Mouse (Mus musculus): ENCODE results near the gene Mical2. TPM values are rescaled to one million over a fixed set of nuclear protein-coding genes. Genes with fewer than 3 reads are reported as not detected.

Mical2 gene
- total RNA-seq, 2 experiments from 2014 or later: 667 to 694 TPM

DNA sequence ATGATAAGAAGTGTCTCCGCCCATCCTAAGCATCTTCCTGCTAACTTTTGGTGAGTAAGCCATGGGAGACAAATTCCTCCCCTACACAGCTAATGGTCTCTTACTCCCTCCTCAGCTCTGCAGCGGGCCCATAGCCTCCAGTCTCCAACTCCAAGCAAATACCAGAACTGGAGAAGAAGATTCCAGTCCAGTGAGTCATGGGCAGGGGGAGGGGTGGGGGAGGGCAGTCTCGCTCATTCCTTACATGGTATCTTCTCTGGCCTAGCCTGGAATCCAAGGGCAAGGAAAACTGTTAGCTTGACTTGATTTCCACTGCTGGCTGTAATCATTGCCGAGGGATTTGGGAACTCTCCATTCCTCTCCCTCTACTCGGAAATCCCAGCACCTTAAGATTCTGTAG is 150.2 kb downstream of the Mical2 start:
- DNase-seq (ENCODE audit: low spot score in 2 of 2): no peak
- TF ChIP-seq CTCF (conservative IDR thresholded peaks at IDR 0.05): no peak
- H3K4me3 ChIP-seq: no peak overlapping the region
- H3K27ac ChIP-seq: no peak overlapping the region

DNA sequence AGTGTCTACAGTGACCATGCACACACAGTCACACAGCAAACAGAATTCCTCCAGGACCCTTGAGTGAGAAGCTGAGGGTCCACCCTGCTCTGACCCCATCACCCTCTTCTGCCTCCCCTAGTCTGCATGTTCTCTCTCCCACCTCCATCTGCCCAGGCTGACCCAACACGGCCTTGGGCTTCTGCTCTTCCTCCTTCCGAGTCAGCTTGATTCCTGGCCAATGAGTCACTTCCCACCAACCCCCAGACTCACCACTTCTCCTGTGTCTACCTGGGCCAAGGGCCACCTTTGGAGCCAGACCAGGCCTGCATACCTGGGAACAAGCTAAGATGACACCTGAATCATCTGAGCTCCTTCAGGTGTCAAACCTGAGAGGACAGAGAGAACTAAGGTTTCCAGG is 151.0 kb downstream of the Mical2 start:
- DNase-seq (ENCODE audit: low spot score in 2 of 2): no peak
- no peak for TF ChIP-seq CTCF (conservative IDR thresholded peaks at IDR 0.05)
- Histone ChIP-seq H3K4me3 (no peak overlapping the region), H3K27ac (no peak overlapping the region)

DNA sequence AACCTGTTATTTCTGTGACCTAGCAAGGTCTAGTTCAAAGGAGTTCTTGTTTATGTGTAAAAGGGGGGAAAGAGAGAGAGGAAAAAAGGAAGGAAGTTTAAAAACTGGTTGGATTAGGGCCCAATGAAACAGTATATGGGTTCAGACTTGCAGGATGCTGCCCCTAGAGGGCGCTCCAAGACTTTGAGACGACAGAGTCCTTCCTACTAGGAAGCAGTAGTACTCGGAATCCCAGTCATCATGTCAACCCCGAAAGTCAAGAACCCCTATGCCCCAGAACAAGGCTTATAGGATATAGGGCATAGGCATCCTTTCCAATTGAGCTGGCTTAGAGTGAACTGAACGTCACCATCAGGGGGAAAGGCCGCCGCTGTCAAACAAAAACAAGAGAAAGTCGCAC is 151.7 kb downstream of the Mical2 start:
- Histone ChIP-seq H3K27ac (no peak overlapping the region), H3K4me3 (no peak overlapping the region)
- TF ChIP-seq CTCF (conservative IDR thresholded peaks at IDR 0.05): peak; percentile 93
- peak; percentile 75 to 84 for DNase-seq (ENCODE audit: low spot score in 2 of 2)

GRCm38 (mm10) chr7:112378056-112378455 is 152.4 kb downstream of the Mical2 start:
- Histone ChIP-seq H3K27ac (peak overlapping the region; percentile 32; the same call in 1 of the 2 replicates), H3K4me3 (no peak overlapping the region)
- no peak for DNase-seq (ENCODE audit: low spot score in 2 of 2)
- no peak for TF ChIP-seq CTCF (conservative IDR thresholded peaks at IDR 0.05)

DNA sequence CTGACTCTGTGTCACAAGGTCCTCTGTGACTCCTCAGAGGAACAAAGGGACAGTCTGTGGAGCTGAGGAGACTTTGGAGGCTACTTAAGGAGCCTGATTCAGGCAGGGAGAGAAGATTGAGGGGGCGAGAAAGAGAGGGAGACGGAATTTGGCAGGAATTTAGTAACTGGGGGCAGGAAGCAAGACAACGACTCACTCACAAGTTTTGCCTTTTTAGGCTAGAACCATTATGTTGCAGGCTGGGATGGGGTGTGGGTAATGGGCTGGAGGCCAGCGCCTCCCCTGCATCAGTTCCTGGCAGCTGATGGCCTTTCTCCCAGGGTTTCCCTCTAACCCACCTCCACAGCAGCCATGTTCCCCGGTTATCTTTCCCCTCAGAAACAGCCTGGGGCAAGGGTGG is 152.8 kb downstream of the Mical2 start:
- Histone ChIP-seq H3K4me3 (no peak overlapping the region), H3K27ac (peak overlapping the region; percentile 32; the same call in 1 of the 2 replicates)
- TF ChIP-seq CTCF (conservative IDR thresholded peaks at IDR 0.05): no peak
- DNase-seq (ENCODE audit: low spot score in 2 of 2): peak; percentile 65 to 85

DNA sequence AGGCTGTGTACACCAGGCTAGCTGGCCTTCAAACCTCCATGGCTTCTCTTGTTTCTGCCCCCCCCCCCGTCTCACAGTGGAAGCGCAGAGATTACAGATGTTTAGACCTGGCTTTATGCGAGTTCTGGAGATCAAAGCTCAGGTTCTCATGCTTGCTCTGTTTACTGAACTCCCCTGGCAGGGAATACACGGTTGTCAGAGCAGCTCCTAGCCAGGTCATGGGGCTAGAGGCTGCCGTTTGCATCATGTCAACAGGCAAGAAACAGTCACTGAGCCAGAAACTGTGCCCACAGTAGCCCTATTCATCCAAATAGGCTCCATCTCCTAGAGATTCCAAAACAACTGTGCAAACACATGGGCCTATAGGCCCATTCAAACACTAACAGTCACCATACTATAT is 160.9 kb downstream of the Mical2 start:
- no peak for TF ChIP-seq CTCF (conservative IDR thresholded peaks at IDR 0.05)
- no peak overlapping the region for H3K27ac ChIP-seq
- H3K4me3 ChIP-seq: no peak overlapping the region
- no peak for DNase-seq (ENCODE audit: low spot score in 2 of 2)

GRCm38 (mm10) chr7:112387876-112388275 is 162.2 kb downstream of the Mical2 start:
- no peak overlapping the region for H3K4me3 ChIP-seq
- TF ChIP-seq CTCF (conservative IDR thresholded peaks at IDR 0.05): no peak
- no peak for DNase-seq (ENCODE audit: low spot score in 2 of 2)

GRCm38 (mm10) chr7:112388363-112388875 is 162.8 kb downstream of the Mical2 start:
- TF ChIP-seq CTCF (conservative IDR thresholded peaks at IDR 0.05): no peak
- DNase-seq (ENCODE audit: low spot score in 2 of 2): no peak
- Histone ChIP-seq H3K27ac (no peak overlapping the region), H3K4me3 (no peak overlapping the region)

More at GRCm38 (mm10) chr7:112387876-112388275, 162.2 kb downstream of the Mical2 start:
- no peak overlapping the region for H3K27ac ChIP-seq

DNA sequence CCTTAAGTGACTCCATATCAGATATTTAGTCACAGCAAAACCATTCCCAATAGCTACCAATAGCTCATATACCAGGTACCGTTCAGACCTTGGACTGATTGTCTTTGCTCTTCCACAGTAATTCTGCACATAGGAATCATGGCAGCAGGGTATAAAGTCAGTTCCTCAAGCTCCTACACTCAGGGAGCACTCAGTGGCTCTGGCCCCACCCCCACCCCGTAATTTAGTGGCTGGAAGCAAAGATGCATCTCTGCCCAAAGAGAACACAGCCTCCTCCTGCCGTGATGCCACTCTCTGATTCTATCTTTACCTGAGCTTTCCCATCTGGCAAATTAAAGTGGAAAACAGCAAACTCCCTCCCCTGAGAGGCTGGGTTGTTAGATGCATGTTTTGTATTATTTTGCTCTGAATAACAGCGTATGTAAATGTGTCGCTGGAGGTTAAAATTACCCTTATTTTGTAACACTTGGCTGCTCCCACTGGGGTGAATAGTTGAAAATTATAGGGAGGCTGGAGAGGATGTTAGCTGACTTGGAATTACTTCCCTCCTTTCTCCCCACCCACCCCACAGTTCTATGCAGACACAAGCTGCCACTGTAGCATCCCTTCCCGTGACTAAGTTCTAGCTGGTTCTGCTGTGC is 164.1 kb downstream of the Mical2 start:
- TF ChIP-seq CTCF (conservative IDR thresholded peaks at IDR 0.05): no peak
- Histone ChIP-seq H3K4me3 (no peak overlapping the region), H3K27ac (no peak overlapping the region)
- no peak for DNase-seq (ENCODE audit: low spot score in 2 of 2)

DNA sequence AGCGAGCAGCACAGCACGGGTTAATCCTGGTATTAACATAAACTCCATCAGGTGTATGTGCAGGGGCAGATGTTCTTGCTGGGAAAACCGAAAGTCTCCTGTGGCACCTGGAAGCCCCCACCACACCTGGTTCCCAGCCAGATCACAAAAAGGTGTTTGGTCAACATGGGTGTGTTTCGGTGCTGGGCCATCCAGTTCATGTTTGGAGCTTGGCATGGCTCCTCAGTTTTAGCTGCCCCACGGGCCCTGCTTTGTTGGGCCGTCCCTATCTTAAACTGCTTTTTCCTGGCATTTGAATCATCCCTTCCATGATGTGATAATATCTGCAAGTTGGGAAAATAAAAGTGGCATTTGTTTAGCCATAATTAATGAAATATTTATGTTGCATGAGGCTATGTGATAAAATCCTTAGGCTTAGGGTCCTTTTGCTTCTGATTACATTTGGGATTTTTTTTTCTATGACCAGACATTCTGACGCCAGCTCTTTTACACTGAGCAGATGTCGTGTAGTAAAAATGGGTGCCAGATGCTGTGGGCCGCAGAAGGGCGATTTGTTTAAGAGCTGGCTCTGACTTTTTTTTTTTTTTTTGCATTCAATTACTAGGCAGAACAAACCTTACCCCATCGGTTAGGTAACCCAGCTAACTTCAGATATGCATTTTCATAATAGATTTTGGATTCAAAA is 164.7 kb downstream of the Mical2 start:
- no peak overlapping the region for H3K4me3 ChIP-seq
- TF ChIP-seq CTCF (conservative IDR thresholded peaks at IDR 0.05): no peak
- DNase-seq (ENCODE audit: low spot score in 2 of 2): no peak
- H3K27ac ChIP-seq: no peak overlapping the region

DNA sequence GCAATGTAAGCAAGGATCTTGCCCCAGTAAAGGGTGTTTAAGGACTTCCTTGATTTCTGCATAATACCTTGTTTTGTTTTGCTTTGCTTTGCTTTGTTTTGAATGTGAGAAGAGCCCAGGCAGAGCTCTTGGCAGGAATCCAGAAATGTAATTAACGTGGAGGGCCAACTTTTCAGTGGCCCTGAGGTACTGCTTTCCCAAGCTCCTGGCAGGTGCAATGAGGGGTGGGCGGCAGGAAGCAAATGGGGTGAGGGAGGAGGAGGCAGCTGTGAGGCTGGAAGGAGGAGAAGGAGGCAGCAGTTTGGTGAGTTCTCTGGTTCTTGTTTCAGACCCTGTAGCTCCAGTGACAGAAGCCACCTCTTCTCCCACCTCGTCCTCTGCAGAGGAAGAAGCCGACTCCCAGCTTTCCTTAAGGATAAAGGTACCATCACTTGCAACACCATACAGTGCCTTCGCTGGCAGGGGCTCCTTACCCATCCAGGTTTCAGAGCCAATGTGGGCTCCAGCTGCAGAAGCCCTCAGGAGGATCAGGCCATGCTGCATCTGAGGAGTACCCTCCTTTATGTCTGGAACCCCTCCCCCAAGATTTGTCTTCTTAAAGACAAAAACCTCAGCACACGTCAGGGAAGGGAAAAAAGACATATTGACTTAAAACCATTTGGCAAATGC is 165.4 kb downstream of the Mical2 start:
- no peak for TF ChIP-seq CTCF (conservative IDR thresholded peaks at IDR 0.05)
- DNase-seq (ENCODE audit: low spot score in 2 of 2): no peak
- no peak overlapping the region for H3K4me3 ChIP-seq
- H3K27ac ChIP-seq: no peak overlapping the region

DNA sequence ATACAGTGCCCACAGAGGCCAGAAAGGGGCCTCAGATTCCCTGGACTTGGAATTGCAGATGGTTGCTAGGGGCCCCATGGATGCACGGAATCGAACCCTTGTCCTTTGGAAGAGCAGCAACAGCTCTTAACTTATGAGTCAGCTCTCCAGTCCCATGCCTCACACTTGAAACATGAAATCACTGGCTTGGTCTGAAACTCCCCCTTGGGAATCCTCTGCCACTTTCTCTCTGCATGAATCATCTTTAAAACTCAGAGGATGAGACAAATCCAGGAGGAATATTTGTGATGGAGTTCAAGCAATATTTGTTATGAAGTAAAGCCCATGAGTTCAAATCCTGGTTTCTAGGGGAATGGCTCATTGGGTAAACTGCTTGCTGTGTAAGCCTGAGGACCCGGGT is 172.1 kb downstream of the Mical2 start:
- TF ChIP-seq CTCF (conservative IDR thresholded peaks at IDR 0.05): no peak
- no peak for DNase-seq (ENCODE audit: low spot score in 2 of 2)

DNA sequence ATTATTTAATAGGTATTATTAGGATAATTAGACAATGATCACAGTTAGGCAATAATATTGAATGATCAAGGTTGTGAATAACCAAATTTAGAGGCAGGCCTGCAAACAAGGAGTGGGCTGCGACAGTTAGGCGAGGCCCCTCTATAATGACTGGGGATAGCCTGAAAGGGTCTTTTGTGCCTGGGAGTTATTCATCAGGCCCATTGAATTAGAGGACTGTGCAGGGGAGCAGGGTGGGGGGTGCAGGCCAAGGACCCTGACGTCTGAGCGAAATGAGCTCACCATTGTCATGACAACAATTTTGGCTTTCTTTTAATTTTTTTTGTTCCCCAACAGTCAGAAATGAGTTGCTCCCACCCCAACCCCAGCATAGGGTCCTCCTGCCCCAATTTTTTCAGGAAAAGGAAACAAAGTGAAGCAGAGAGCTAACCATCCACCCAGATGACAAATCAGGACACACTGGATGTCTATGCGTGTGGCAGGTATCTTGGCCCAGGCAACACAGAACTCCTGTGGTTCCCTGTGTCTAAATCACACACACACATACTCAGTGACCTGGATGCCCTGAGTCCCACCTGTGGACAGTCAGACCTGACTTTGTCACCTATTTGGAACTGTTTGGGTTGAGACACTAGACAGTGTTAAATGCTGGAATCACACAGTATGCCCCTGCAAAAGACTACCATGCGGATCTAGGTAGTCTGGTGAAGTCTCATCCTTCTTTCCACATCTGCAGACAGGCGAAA is 173.9 kb downstream of the Mical2 start:
- no peak overlapping the region for H3K4me3 ChIP-seq
- no peak for TF ChIP-seq CTCF (conservative IDR thresholded peaks at IDR 0.05)
- H3K27ac ChIP-seq: no peak overlapping the region
- no peak for DNase-seq (ENCODE audit: low spot score in 2 of 2)

More for the DNA sequence above, 172.1 kb downstream of the Mical2 start:
- no peak overlapping the region for H3K27ac ChIP-seq
- H3K4me3 ChIP-seq: no peak overlapping the region

Measured in layer of hippocampus, adult 2 months (tissue).